Mouse (Mus musculus) embryonic fibroblast, embryonic 13.5 days (primary cell): ENCODE data around the gene Zfand4.

ENCODE experiments used
- CTCF ChIP-seq: IDR thresholded peaks from 2 replicates; pipeline ENCODE4 v1.5.1; 2011; ENCODE audit warnings: mild to moderate bottlenecking, control low read depth, low read length, moderate library complexity, borderline replicate concordance; ENCODE audit not compliant: insufficient read depth
- POLR2A ChIP-seq: IDR thresholded peaks from 2 replicates; pipeline ENCODE4 v1.6.1; 2011; ENCODE audit warnings: low read depth, mild to moderate bottlenecking, control low read depth, low read length, moderate library complexity

DNA sequence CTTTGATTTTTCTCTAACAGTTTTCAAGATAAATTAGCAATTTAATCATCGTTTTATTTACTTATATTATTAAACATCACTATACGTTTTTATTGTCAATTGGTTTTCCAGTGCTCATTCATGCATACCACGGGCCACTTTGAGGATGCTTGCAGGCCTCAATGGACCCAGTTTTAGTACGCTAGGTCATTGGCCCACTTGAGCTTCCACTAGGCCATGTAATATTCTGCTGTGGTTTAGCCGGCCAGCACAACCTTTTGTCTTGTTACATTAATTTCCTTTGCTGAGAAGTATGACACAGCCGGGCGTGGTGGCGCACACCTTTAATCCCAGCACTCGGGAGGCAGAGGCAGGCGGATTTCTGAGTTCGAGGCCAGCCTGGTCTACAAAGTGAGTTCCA, 814 bp downstream of the Zfand4 start:
- TF ChIP-seq CTCF (no peak), POLR2A (no peak)
